Mouse (Mus musculus) 3134 (cell line): Measurements from ENCODE around the gene Lypd6b.

Experiments used
- DNase-seq: peaks from one replicate; pipeline ENCODE4 v3.0.0-alpha.2; 2011; ENCODE audit warnings: low spot score; ENCODE audit not compliant: insufficient read length; ENCODE audit errors: extremely low read depth

Gene Lypd6b

DNA sequence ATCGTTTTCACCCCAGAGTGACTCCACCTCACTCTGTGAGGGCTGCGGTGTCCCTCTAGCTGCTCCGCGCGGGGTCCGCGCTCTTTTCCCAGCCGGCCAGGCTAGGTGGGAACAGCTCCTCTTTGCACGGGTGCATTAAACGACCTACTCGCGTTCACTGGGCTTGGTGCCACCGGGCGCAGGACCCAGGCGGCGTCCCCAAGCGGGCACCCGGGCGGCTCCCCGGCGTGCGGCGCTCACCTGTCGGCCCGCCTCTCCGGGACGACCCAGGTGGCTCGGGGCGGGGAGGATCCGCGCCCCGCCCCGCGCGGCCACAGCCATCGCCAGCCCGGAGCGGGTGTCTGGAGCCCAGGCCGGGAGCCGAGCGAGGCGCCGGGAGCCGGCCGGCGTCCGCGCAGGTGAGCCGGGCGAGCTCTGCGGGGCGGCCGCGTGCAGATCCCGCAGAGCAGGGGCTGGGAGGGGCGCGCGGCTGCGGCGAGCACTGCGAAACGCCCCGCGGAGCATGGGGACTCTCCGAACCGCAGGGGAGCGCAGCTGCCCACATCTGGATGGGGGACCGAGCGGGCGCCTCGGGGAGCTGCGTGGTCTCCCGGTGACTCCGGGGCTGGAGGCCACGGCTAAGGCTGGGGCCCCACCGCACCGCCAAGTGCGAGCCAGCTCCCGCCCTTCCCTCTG is at the start of gene Lypd6b:
Gene Lypd6b, plus strand, starts transcription at position 313 of the 675 bp plus-strand sequence.
- DNase-seq, result no peak

DNA sequence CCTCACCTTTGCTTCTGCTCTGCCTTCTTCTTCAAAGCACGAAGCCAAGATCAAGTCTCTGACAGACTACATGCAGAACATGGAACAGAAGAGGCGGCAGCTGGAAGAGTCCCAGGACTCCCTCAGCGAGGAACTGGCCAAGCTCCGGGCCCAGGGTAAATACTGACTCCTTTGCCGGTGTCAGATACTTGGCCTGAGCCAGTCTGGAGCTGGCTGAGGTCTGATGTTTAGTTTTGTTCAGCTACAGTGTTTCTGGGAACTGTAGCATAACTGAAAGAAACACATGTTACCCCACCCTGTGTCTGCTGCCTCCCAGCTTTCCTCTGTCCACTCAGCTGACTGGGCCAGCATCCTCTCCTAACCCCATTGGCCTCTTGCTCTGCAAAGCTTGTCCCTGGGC is 48.4 kb upstream of the Lypd6b start:
- no peak for DNase-seq

- no peak for DNase-seq
These were observed 46.5 kb upstream of the Lypd6b start for GRCm38 (mm10) chr2:49741026-49741425.

DNA sequence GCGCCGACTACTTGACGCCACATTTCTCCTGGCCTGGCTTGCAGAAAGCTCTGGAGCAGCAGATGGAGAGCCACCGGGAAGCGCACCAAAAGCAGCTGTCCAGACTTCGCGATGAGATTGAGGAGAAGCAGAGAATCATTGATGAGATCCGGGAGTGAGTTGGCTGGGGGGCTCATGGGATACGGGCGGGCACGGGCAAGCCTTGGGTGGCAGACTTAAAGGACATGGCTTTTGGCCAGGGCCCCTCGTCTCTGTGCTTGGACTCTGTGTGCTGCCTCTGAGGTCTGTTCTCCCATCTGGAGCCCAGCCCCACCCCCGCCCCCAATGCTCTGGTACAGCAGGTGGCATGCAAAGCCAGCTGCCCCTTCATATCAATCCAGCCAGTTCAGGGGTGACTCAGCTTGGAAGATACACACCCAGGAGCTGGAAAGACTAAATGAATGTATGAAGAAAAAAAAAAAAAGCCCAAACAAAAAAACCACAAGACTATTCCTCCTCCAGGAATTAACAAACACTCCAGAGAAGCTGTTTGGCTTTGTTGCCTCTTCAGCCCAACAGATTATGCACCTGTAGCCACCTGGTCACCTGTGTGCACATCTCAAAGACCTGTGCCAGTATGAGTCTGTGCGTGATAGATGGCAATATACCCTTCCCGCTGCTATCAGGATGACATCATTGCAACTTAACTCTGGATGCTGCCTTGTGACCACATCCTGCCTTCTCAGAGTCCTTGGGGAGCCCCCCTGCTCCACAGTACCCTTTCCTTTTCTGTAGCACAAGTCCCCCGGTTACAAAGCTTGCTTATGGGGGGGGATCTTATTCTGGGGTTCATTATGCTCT is 45.4 kb upstream of the Lypd6b start:
- no peak for DNase-seq

DNA sequence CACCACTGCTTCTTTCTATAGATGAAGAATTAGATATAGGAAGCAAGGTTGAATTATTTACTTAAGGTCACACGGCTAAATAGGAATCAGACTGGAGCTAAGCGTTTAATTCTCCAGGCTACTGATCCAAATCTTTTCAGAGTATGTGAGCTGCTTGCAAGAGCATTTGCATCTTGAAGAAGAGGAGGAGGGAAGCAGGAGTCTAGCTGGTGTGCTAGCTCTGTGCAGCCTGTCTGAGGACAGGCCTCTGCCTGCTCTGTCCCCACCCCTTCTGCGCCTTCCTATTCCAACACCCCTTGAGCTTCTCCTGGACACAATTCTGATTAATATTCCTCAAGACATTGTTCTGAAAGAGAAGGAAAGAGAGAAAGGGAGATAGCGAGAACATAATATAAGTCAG is 44.6 kb upstream of the Lypd6b start:
- no peak for DNase-seq

GRCm38 (mm10) chr2:49743775-49744174 is 43.7 kb upstream of the Lypd6b start:
- no peak for DNase-seq

GRCm38 (mm10) chr2:49744251-49745093 is 43.0 kb upstream of the Lypd6b start:
- DNase-seq, result peak; percentile 66

- peak; percentile 61 for DNase-seq
These were observed 42.2 kb upstream of the Lypd6b start for GRCm38 (mm10) chr2:49745094-49745781.

DNA sequence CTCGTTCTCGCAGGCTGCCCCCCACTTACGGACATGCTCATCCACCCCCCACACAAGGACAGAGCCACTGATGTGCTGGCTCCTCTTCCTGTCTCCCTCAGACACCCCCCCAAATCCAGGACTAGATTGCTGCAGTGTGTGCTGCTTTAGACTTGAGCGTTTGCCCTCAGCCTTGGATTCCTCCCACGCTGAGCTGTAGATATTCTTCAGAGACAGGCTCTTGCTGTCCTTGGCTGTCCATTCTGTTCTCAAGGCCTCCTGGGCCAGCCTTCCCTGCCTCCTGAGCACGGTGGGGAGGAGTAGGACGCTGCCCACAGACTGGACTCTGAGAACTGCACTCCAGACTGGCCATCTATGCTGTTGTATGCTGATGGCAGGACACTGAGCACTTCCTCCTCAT is 40.5 kb upstream of the Lypd6b start:
- no peak for DNase-seq

- no peak for DNase-seq
These were observed 39.8 kb upstream of the Lypd6b start for GRCm38 (mm10) chr2:49747670-49748069.

DNA sequence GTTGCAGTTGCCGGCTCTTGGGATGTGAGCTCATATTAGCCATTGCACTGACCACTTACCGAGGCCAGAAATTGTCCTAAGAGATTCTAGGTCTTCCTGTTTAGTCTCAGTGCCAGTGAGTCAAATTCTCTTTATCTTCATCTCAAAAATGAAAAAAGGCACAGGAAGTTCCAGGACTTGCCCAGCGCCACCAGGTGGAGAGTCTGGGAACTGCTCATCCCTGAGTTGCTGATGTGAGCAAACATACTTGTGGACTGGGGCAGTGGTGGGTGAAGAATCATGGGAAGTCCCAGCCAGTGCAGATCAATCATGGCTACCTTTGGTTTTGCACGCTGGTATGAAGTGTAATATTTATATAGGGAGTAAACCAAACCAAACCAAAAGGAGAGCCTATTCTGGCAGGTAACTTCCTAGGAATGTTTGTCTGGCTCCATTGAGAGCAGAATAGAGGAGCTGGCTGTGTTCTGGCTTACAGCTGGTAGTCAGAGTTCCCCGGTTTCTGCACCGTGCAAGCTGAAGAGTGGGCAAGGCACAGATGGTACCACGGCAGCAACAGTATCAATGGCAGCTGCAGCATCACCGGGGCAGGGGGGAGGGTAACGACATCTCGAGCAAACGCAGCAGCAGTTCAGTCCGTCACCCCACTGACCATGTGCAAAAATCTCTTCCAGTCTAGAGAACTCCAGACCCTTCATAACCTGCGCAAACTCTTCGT is 38.7 kb upstream of the Lypd6b start:
- DNase-seq, result no peak

DNA sequence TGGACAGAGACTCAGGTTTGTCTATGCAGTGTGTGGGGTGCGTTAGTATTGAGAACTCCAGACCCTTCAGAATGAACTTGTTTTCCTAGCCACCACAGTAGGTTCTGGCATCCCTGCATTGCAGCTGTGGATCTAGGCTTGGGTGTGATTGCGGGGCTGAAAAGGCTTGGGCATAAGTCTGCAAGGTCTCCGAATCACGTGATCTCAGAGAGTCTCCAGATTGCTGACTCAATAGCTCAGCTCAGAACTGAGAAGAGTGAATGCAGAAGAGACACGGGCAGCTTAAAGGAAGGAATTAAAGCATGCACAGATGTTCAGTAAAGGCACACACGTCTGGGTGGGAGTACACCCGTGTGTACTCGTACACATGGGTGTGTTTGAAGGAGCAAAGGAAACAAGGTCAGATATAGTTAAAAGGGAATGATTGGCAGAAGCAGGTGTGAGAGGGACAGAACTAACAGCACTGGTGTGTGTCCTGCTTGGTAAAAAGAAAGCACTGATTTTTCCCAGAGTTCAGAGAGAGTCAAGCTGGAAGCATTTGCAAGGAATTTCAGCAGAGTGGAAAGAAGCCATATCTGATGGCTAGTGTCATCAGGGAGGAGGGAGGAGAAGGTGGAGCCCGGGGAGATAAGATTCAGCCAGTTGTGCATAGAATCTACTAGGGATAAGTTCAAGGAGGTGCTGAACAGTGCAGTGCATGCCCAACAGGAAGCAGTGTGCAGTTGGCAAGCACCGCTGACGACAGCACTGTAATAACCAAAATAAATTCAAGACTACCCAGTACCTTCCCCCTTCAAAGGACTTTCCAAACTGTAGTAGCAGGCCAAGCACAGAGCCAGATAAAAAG is 37.5 kb upstream of the Lypd6b start:
- no peak for DNase-seq

- DNase-seq, result no peak
These were observed 35.8 kb upstream of the Lypd6b start for GRCm38 (mm10) chr2:49751544-49752210.

DNA sequence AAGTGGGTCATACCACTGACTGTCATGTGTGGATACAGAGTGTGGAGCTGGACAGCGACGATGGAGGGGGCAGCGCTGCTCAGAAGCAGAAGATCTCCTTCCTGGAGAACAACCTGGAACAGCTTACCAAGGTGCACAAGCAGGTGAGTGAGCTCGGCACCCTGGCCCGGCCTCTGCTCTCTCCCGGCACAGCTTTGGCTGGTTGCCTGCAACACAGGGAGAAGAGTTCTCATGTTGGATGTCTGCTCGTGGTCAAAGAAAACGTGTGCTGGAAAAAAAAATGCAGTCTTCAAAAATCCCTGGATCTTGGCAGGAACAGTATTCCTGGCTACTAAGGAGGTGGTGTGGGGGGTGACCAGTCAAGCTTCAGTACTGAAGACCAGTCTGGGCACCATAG is 35.3 kb upstream of the Lypd6b start:
- DNase-seq, result no peak

GRCm38 (mm10) chr2:49753062-49753461 is 34.4 kb upstream of the Lypd6b start:
- no peak for DNase-seq

GRCm38 (mm10) chr2:49755054-49755453 is 32.4 kb upstream of the Lypd6b start:
- no peak for DNase-seq

GRCm38 (mm10) chr2:49757616-49758015 is 29.9 kb upstream of the Lypd6b start:
- DNase-seq, result no peak

DNA sequence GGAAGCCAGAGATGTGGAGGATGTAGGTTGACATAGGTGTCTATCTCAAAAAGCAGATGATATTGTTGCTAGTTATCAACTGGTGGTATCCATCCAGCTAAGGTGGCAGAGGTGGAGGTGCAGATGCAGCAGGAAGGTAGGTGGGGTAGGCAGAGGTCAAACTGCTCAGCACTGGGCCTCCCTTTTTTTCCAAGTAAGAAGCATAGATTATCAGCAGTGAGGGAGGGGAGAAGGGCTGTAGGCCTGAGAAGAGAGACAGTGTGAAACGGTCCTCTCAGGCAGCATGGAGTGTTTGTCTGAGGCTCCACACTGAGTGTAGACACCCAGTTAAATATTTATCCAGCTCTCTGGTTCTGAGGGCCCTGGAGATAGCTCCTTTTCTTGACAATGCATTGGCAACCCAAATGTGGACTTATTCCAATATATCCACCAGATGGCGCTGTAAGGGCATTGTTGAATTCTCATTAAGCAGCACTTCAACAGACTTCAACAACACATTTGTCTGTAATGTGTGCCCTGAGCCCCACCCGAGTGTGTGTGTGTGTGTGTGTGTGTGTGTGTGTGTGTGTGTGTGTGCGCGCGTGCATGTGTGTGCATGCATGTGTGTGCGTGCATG is 23.0 kb upstream of the Lypd6b start:
- peak; percentile 42 for DNase-seq
